Mouse (Mus musculus): ENCODE data around the gene Gm20388. TPM values are rescaled to one million over a fixed set of nuclear protein-coding genes. Genes with fewer than 3 reads are reported as not detected.
"Not testable (repeated sequence)": the region's sequence is repeated elsewhere in the genome, so short reads cannot be mapped to it uniquely, and the experiment has no call there.

The Gm20388 gene
- polyA plus RNA-seq, 1 experiment: 49.7 TPM

DNA sequence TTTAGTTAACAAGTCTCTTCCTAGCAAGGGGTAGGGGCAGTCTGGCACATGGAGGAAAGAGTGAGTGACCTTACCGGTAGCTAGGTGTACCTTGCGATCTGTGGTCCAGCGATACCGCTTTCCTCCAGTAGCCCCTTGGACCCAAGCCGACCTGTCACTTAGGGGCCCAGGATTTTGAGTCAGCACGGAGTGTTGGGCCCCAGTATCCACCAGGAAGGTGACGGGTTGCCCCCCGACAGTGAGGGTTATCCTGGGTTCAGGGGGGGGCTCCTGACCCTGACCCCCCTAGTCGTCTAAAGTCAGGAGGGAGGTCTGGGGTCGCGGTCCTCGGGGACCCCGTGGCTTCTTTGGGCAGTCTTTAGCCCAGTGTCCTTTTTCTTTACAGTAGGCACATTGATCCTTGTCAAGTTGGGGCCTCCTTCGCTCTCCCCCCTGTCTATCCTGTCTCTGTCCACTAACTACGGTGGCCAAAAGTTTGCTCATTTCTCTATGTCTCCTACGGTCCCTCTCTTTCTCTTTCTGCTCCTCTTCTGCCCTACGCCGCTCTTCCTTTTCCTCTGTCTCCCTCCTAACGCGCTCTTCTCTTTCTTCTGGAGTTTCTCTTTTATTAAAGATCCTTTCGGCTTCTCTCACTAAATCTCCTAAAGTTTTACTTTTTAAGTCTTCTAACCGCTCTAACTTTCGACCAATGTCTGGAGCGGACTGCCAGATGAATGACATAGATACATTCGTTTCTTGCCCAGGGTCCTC is 3521.2 kb downstream of the Gm20388 start:
- 96% methylated on average over 25 of the region's 25 CpGs for WGBS
- no peak for DNase-seq
- no peak overlapping the region for H3K4me3 ChIP-seq (ENCODE audit: insufficient read depth, low read depth, low read length)
- H3K36me3 ChIP-seq (ENCODE audit: control insufficient read depth, insufficient read depth, low read length): no peaks in the 10 kb centered on the region
- H3K27me3 ChIP-seq (replicated peaks; ENCODE audit: control insufficient read depth, insufficient read depth, low read length): no peaks in the 10 kb centered on the region; the same call in 1 of the 2 replicates
- H3K4me1 ChIP-seq (ENCODE audit: control insufficient read depth, insufficient read depth, low read length): no peaks in the 10 kb centered on the region
- no peak overlapping the region for H3K27ac ChIP-seq (ENCODE audit: insufficient read depth, low read depth, low read length)
- TF ChIP-seq CTCF (conservative IDR thresholded peaks at IDR 0.05; ENCODE audit: insufficient read depth, insufficient read length, low read depth, low read length) (no peak), POLR2A (IDR thresholded peaks at IDR 0.05; ENCODE audit: low read depth, low read length) (no peak)

DNA sequence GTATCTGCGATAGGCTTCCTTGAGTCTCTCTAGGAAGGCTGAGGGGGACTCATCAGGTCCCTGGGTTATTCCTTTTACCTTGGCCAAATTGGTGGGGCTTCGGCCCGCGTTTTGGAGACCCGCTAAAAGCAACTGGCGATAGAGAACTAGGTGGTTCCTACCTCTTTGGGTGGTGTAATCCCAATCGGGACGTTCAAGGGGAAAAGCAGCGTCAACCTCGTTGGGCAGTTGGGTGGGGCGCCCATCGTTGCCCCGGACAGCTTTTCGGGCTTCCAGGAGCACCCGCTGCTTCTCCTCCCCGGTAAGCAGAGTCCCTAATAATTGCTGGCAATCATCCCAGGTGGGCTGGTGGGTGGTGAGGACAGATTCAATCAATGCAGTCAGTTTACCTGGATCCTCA is 3521.7 kb downstream of the Gm20388 start:
- Histone ChIP-seq H3K27ac (ENCODE audit: insufficient read depth, low read depth, low read length) (no peak overlapping the region), H3K4me1 (ENCODE audit: control insufficient read depth, insufficient read depth, low read length) (no peaks in the 10 kb centered on the region), H3K4me3 (ENCODE audit: insufficient read depth, low read depth, low read length) (no peak overlapping the region), H3K27me3 (replicated peaks; ENCODE audit: control insufficient read depth, insufficient read depth, low read length) (no peaks in the 10 kb centered on the region; the same call in 1 of the 2 replicates), H3K36me3 (ENCODE audit: control insufficient read depth, insufficient read depth, low read length) (no peaks in the 10 kb centered on the region)
- TF ChIP-seq POLR2A (IDR thresholded peaks at IDR 0.05; ENCODE audit: low read depth, low read length) (no peak), CTCF (conservative IDR thresholded peaks at IDR 0.05; ENCODE audit: insufficient read depth, insufficient read length, low read depth, low read length) (no peak)
- WGBS: 98% methylated on average over 16 of the region's 16 CpGs
- no peak for DNase-seq

DNA sequence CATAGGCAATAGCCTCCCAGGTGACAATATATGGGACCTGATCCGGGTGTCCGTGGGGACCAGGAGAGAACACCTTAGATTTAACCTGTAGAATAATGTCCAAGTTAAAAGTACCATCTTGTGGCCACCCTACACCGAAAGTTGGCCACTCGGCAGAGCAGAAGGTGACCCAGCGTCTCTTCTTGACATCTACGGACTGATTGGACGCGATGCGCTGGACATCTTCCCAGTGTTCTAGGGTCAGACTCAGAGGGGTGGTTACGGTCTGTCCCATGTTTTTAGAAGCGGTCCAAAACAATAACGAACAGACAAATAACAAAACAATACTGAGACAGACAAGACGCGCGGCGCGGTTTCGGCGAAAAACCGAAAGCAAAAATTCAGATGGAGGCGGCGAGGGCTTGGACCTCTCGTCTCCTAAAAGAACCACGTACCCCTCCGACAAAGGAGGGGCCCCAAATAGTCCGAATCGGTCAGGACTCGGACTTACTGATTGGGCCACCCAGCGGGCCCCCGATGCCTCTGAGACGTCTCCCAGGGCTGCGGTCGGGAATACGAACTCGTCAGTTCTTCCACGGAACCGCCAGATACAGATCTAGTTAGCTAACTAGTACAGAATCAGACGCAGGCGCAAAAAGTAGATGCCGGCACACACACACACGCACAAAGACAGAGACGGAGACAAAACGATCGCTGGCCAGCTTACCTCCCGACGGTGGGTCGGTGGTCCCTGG is 3522.8 kb downstream of the Gm20388 start:
- not testable (repeated sequence) for H3K4me3 ChIP-seq (ENCODE audit: insufficient read depth, low read depth, low read length); DNase-seq; H3K27me3 ChIP-seq (replicated peaks; ENCODE audit: control insufficient read depth, insufficient read depth, low read length); H3K4me1 ChIP-seq (ENCODE audit: control insufficient read depth, insufficient read depth, low read length); H3K27ac ChIP-seq (ENCODE audit: insufficient read depth, low read depth, low read length); H3K36me3 ChIP-seq (ENCODE audit: control insufficient read depth, insufficient read depth, low read length)
- WGBS: 98% methylated on average over 47 of the region's 47 CpGs

DNA sequence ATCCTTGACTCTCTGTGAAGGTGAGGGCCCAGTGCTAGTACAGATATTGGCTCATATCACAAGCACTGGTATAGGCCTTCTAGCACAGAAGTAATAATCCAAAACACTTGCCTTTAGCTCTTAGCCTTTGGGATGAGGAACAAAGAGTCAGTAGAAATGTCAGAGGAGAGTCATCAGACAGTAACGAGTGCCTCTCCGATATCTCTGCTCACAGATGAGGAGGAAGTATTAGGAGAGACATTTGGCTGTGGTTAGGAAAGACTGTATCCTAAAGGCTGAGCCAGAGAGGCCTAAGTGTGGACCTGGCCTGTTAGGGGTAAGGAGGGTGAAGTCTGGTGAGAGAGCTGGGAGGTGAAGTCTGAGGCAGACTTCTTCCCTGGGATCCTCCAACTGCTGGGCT is 3531.1 kb downstream of the Gm20388 start:
- no peak for TF ChIP-seq POLR2A (IDR thresholded peaks at IDR 0.05; ENCODE audit: low read depth, low read length)
- Histone ChIP-seq H3K27ac (ENCODE audit: insufficient read depth, low read depth, low read length) (no peak overlapping the region), H3K27me3 (replicated peaks; ENCODE audit: control insufficient read depth, insufficient read depth, low read length) (no peaks in the 10 kb centered on the region), H3K36me3 (ENCODE audit: control insufficient read depth, insufficient read depth, low read length) (no peaks in the 10 kb centered on the region), H3K4me1 (ENCODE audit: control insufficient read depth, insufficient read depth, low read length) (peaks cover 17% of the 10 kb centered on the region; the same call in 1 of the 2 replicates), H3K4me3 (ENCODE audit: insufficient read depth, low read depth, low read length) (no peak overlapping the region)
- 83% methylated on average over 2 of the region's 2 CpGs for WGBS
- no peak for DNase-seq

DNA sequence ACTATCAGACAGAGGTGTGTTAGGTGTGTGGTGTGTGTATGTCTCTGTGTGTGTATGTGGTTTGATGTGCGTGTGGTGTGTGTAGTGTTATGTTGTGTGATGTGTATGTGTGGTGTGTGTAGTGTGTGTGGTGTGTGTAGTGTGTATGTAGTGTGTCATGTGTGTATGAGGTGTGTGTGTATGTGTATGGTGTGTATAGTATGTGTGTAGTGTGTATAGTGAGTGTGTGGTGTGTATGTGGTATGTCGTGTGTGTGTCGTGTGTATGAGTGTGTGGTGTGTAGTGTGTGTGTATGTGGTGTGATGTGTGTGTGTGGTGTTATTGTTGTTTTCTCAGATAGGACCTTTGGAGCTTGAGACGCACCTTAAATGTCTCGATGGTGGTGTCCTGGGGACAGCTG is 3531.7 kb downstream of the Gm20388 start:
- peaks cover 17% of the 10 kb centered on the region; the same call in 1 of the 2 replicates for H3K4me1 ChIP-seq (ENCODE audit: control insufficient read depth, insufficient read depth, low read length)
- no peak overlapping the region for H3K4me3 ChIP-seq (ENCODE audit: insufficient read depth, low read depth, low read length)
- no peaks in the 10 kb centered on the region for H3K27me3 ChIP-seq (replicated peaks; ENCODE audit: control insufficient read depth, insufficient read depth, low read length)
- H3K36me3 ChIP-seq (ENCODE audit: control insufficient read depth, insufficient read depth, low read length): no peaks in the 10 kb centered on the region
- DNase-seq: no peak
- TF ChIP-seq POLR2A (IDR thresholded peaks at IDR 0.05; ENCODE audit: low read depth, low read length) (no peak), CTCF (conservative IDR thresholded peaks at IDR 0.05; ENCODE audit: insufficient read depth, insufficient read length, low read depth, low read length) (no peak)
- 75% methylated on average over 5 of the region's 5 CpGs for WGBS
- H3K27ac ChIP-seq (ENCODE audit: insufficient read depth, low read depth, low read length): peak overlapping the region; percentile 6; the same call in 1 of the 2 replicates

DNA sequence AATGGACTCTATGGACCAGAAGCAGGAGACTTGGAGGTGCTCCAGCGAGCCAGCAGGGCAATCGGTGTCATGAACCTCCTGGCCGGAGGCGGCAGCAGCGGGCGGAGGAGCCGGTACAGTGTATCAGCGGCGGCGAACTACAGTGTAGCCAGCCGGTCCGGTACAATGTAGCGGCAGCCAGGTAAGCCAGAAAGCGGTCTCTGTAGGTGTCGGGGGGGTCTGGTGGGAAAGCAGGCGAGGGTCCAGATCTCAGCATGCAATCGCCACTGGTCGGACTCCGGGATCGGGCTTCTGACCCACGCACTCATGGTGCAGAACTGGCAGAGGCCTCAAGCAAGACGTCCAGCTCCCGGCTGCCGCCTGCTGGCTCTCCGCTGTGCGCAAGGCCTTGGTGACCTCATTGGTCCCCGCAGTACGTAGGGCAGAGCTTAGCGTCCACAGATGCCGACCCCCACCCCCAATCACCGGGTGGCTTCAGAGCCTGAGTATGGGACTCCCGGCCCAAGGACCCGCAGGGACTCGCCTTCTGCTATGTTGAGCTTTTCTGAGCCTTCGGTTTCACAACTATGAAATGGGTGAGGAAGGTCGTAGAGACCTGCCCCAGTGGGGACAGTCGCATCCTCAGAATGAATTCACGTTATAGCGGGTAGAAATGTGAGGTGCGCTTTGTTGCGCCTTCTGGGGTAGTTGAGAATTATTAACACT is 3532.4 kb downstream of the Gm20388 start:
- under 1% methylated on average over 41 of the region's 41 CpGs for WGBS
- Histone ChIP-seq H3K4me3 (ENCODE audit: insufficient read depth, low read depth, low read length) (peak overlapping the region; percentile 94), H3K36me3 (ENCODE audit: control insufficient read depth, insufficient read depth, low read length) (no peaks in the 10 kb centered on the region), H3K27ac (ENCODE audit: insufficient read depth, low read depth, low read length) (peak overlapping the region; percentile 97), H3K27me3 (replicated peaks; ENCODE audit: control insufficient read depth, insufficient read depth, low read length) (no peaks in the 10 kb centered on the region), H3K4me1 (ENCODE audit: control insufficient read depth, insufficient read depth, low read length) (peaks cover 17% of the 10 kb centered on the region; the same call in 1 of the 2 replicates)
- TF ChIP-seq POLR2A (IDR thresholded peaks at IDR 0.05; ENCODE audit: low read depth, low read length): no peak
- TF ChIP-seq CTCF (conservative IDR thresholded peaks at IDR 0.05; ENCODE audit: insufficient read depth, insufficient read length, low read depth, low read length): peak; percentile 65
- peak; percentile 98 for DNase-seq

DNA sequence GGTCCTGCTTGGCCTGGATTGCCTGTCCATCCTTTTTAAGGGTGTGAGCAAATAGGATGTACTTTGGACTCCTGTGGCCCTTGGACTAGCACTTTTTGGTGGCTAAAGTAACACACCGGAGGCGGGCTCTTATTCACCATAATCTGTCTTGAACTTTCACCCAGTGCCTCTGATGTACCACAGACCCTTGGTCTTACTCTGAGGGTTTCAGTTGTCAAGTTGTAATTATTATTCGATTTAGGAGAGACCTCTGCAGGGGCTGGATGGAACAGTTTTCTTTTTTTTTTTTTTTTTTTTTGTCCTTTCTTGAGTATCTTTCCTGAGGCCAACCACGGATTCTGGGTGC is 3532.9 kb downstream of the Gm20388 start:
- peak; percentile 93 for DNase-seq
- H3K4me3 ChIP-seq (ENCODE audit: insufficient read depth, low read depth, low read length): peak overlapping the region; percentile 94
- no peaks in the 10 kb centered on the region for H3K36me3 ChIP-seq (ENCODE audit: control insufficient read depth, insufficient read depth, low read length)
- whole genome bisulfite sequencing: 12% methylated on average over 4 of the region's 4 CpGs
- H3K27me3 ChIP-seq (replicated peaks; ENCODE audit: control insufficient read depth, insufficient read depth, low read length): no peaks in the 10 kb centered on the region
- TF ChIP-seq CTCF (conservative IDR thresholded peaks at IDR 0.05; ENCODE audit: insufficient read depth, insufficient read length, low read depth, low read length) (no peak), POLR2A (IDR thresholded peaks at IDR 0.05; ENCODE audit: low read depth, low read length) (no peak)
- H3K4me1 ChIP-seq (ENCODE audit: control insufficient read depth, insufficient read depth, low read length): peaks cover 17% of the 10 kb centered on the region; the same call in 1 of the 2 replicates
- peak overlapping the region; percentile 97 for H3K27ac ChIP-seq (ENCODE audit: insufficient read depth, low read depth, low read length)

All from kidney, adult 2 months (tissue).